Mouse (Mus musculus): ENCODE measurements at regions not wholly inside any gene's neighbourhood (a gene's known extent, or its start where the extent isn't known, plus 50 kb on each side); places are given as distances from the start of the nearest gene placed in this dataset.

GRCm38 (mm10) chr10:126748696-126749466, 152.3 kb downstream of the Atp23 start:
- intact Hi-C loops (cut with DNase I), result no loop called here

GRCm38 (mm10) chr10:126734661-126735060, 166.5 kb downstream of the Atp23 start:
- intact Hi-C loops (cut with DNase I), result no loop called here

GRCm38 (mm10) chr10:126727840-126728239, 173.3 kb downstream of the Atp23 start:
- intact Hi-C loops (cut with DNase I), result no loop called here

GRCm38 (mm10) chr10:126717961-126718360, 183.2 kb downstream of the Atp23 start:
- intact Hi-C loops (cut with DNase I), result no loop called here

- intact Hi-C loops (cut with DNase I), result no loop called here
Observed at GRCm38 (mm10) chr10:126711758-126712157, 189.4 kb downstream of the Atp23 start.

- intact Hi-C loops (cut with DNase I), result no loop called here
Observed at GRCm38 (mm10) chr10:126709219-126709917, 191.8 kb downstream of the Atp23 start.

GRCm38 (mm10) chr10:126708730-126709129, 192.4 kb downstream of the Atp23 start:
- intact Hi-C loops (cut with DNase I), result no loop called here

- intact Hi-C loops (cut with DNase I), result no loop called here
Observed at GRCm38 (mm10) chr10:126708215-126708614, 192.9 kb downstream of the Atp23 start.

GRCm38 (mm10) chr10:126697086-126697485, 204.1 kb downstream of the Atp23 start:
- intact Hi-C loops (cut with DNase I), result no loop called here

- intact Hi-C loops (cut with DNase I), result no loop called here
Observed at GRCm38 (mm10) chr10:126690914-126691673, 210.1 kb downstream of the Atp23 start.

- intact Hi-C loops (cut with DNase I), result no loop called here
Observed at GRCm38 (mm10) chr10:126680275-126681184, 220.6 kb downstream of the Atp23 start.

- intact Hi-C loops (cut with DNase I), result no loop called here
Observed at GRCm38 (mm10) chr10:126679224-126680120, 221.7 kb downstream of the Atp23 start.

GRCm38 (mm10) chr10:126673437-126673836, 227.7 kb downstream of the Atp23 start:
- intact Hi-C loops (cut with DNase I), result no loop called here

- intact Hi-C loops (cut with DNase I), result no loop called here
Observed at GRCm38 (mm10) chr10:126664408-126665083, 236.6 kb downstream of the Atp23 start.

- intact Hi-C loops (cut with DNase I), result no loop called here
Observed at GRCm38 (mm10) chr10:126663461-126664013, 237.6 kb downstream of the Atp23 start.

GRCm38 (mm10) chr10:126662765-126663164, 238.4 kb downstream of the Atp23 start:
- intact Hi-C loops (cut with DNase I), result no loop called here

- intact Hi-C loops (cut with DNase I), result no loop called here
Observed at GRCm38 (mm10) chr10:126661095-126661615, 240.0 kb downstream of the Atp23 start.

GRCm38 (mm10) chr10:126660024-126660423, 241.1 kb downstream of the Atp23 start:
- intact Hi-C loops (cut with DNase I), result no loop called here

GRCm38 (mm10) chr10:126652693-126653092, 248.5 kb downstream of the Atp23 start:
- intact Hi-C loops (cut with DNase I), result no loop called here

All from adrenal gland (tissue).